Mouse (Mus musculus): ENCODE measurements around the gene Ifnab. TPM values are rescaled to one million over a fixed set of nuclear protein-coding genes. Genes with fewer than 3 reads are reported as not detected.

The Ifnab gene
- polyA plus RNA-seq, 1 experiment from 2014 or later: not detected

DNA sequence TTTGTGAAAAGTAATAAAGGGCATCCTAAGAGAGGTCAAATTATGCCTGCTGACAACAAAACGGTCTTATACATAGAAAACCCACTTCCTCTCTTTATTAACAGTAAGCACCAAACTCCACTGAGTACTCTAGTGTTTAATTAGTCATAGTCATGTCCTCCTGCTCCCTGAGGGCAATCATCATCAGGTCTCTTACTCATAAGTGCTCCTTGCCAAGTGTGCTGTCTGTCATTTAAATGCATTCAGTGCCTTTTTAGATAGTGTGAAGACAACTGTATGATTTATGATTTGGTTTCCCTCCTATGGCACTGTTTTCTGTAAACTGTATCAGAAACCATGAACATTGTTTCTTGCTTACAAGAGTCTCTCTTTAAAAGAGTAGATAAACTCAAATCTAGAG is 23.1 kb upstream of the Ifnab start:
- no peak overlapping the region for H3K9ac ChIP-seq (ENCODE audit: low read depth, low read length)
- no peaks in the 10 kb centered on the region for H3K27me3 ChIP-seq (replicated peaks; ENCODE audit: control insufficient read depth, insufficient read depth, low read length)
- H3K4me2 ChIP-seq (ENCODE audit: low read length): no peak overlapping the region
- H3K9me3 ChIP-seq (ENCODE audit: control insufficient read depth, low read length): no peaks in the 10 kb centered on the region
- no peak for ATAC-seq
- H3K27ac ChIP-seq (ENCODE audit: low read depth, low read length): no peak overlapping the region
- H3K36me3 ChIP-seq (ENCODE audit: control insufficient read depth, insufficient read depth, low read length): peaks cover 6% of the 10 kb centered on the region
- H3K4me3 ChIP-seq (ENCODE audit: low read length): no peak overlapping the region
- 85% methylated on average over 1 of the region's 1 CpGs for WGBS
- H3K4me1 ChIP-seq (ENCODE audit: control insufficient read depth, insufficient read depth, low read depth, low read length): peaks cover 11% of the 10 kb centered on the region

DNA sequence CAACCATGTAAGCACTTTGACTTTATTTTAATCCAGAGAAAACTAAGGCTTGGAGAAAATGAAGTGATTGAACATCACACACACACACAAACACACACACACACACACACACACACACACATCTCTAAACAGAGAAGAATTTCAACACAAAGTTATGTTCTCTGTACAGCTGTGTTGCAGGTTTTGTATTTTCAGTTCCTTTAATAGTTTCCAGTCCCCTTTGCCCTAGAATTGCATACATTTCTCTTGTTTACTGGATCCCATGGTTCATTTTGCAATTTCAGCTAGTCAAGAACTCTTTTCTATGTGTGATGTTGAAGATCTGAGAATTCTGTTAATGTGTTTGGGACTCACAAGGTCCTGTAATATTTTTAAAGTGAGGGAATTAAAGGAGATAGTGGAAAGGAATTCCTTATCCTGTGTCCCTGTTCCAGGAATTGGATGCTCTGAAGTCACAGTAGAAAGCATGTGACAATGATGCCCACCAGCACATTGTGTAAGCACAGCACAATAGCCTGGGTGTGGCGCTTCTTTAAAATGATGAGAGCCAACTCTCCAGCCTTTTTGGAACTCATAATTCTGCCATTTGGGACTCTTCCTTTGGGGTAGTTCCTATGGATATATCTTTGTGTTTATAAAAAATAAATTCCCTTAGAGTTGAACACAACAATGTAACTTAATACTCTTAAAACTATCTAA is 16.1 kb upstream of the Ifnab start:
- H3K9ac ChIP-seq (ENCODE audit: low read depth, low read length): no peak overlapping the region
- no peak overlapping the region for H3K4me3 ChIP-seq (ENCODE audit: low read length)
- H3K27me3 ChIP-seq (replicated peaks; ENCODE audit: control insufficient read depth, insufficient read depth, low read length): no peaks in the 10 kb centered on the region
- no peak overlapping the region for H3K27ac ChIP-seq (ENCODE audit: low read depth, low read length)
- peaks cover 3% of the 10 kb centered on the region; the same call in 1 of the 2 replicates for H3K36me3 ChIP-seq (ENCODE audit: control insufficient read depth, insufficient read depth, low read length)
- ATAC-seq: no peak
- H3K4me1 ChIP-seq (ENCODE audit: control insufficient read depth, insufficient read depth, low read depth, low read length): no peaks in the 10 kb centered on the region
- 96% methylated on average over 1 of the region's 1 CpGs for WGBS
- H3K4me2 ChIP-seq (ENCODE audit: low read length): no peak overlapping the region
- no peaks in the 10 kb centered on the region for H3K9me3 ChIP-seq (ENCODE audit: control insufficient read depth, low read length)

DNA sequence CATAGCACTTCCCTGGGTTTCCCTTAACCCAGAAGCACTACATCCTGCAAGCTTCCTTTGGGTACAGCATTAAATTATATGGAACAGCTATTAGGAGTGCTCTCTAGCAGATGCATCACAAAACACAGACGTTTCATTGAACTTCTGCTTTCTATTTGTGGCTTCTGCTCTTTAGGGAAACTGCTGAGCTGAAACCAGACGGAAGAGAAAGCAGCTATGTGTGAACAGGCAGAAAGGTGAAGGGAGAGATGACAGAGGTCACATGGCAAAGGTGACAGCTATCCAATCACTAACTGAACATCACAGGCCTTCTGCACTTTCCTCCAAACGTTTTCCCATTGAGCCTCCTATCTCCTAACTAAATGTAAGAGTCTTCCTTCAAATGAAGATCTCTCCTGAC is 14.8 kb upstream of the Ifnab start:
- H3K27me3 ChIP-seq (replicated peaks; ENCODE audit: control insufficient read depth, insufficient read depth, low read length): no peaks in the 10 kb centered on the region
- no peak for ATAC-seq
- H3K4me2 ChIP-seq (ENCODE audit: low read length): no peak overlapping the region
- no peak overlapping the region for H3K9ac ChIP-seq (ENCODE audit: low read depth, low read length)
- H3K9me3 ChIP-seq (ENCODE audit: control insufficient read depth, low read length): no peaks in the 10 kb centered on the region
- no peak overlapping the region for H3K4me3 ChIP-seq (ENCODE audit: low read length)
- H3K4me1 ChIP-seq (ENCODE audit: control insufficient read depth, insufficient read depth, low read depth, low read length): no peaks in the 10 kb centered on the region
- 51% methylated on average over 3 of the region's 3 CpGs for WGBS
- H3K36me3 ChIP-seq (ENCODE audit: control insufficient read depth, insufficient read depth, low read length): peaks cover 3% of the 10 kb centered on the region; the same call in 1 of the 2 replicates
- no peak overlapping the region for H3K27ac ChIP-seq (ENCODE audit: low read depth, low read length)

GRCm38 (mm10) chr4:88699301-88699700 is 8.1 kb upstream of the Ifnab start:
- Histone ChIP-seq H3K27me3 (replicated peaks; ENCODE audit: control insufficient read depth, insufficient read depth, low read length) (no peaks in the 10 kb centered on the region), H3K4me3 (ENCODE audit: low read length) (no peak overlapping the region), H3K9ac (ENCODE audit: low read depth, low read length) (no peak overlapping the region), H3K4me1 (ENCODE audit: control insufficient read depth, insufficient read depth, low read depth, low read length) (no peaks in the 10 kb centered on the region), H3K4me2 (ENCODE audit: low read length) (no peak overlapping the region), H3K36me3 (ENCODE audit: control insufficient read depth, insufficient read depth, low read length) (no peaks in the 10 kb centered on the region), H3K27ac (ENCODE audit: low read depth, low read length) (no peak overlapping the region), H3K9me3 (ENCODE audit: control insufficient read depth, low read length) (no peaks in the 10 kb centered on the region)
- ATAC-seq: no peak
- 76% methylated on average over 1 of the region's 1 CpGs for WGBS

GRCm38 (mm10) chr4:88698781-88699180 is 7.6 kb upstream of the Ifnab start:
- H3K9me3 ChIP-seq (ENCODE audit: control insufficient read depth, low read length): no peaks in the 10 kb centered on the region
- no peak overlapping the region for H3K4me3 ChIP-seq (ENCODE audit: low read length)
- H3K27ac ChIP-seq (ENCODE audit: low read depth, low read length): no peak overlapping the region
- H3K36me3 ChIP-seq (ENCODE audit: control insufficient read depth, insufficient read depth, low read length): no peaks in the 10 kb centered on the region
- no peak overlapping the region for H3K4me2 ChIP-seq (ENCODE audit: low read length)
- ATAC-seq: no peak
- no peak overlapping the region for H3K9ac ChIP-seq (ENCODE audit: low read depth, low read length)
- no peaks in the 10 kb centered on the region for H3K4me1 ChIP-seq (ENCODE audit: control insufficient read depth, insufficient read depth, low read depth, low read length)
- 87% methylated on average over 5 of the region's 5 CpGs for WGBS
- no peaks in the 10 kb centered on the region for H3K27me3 ChIP-seq (replicated peaks; ENCODE audit: control insufficient read depth, insufficient read depth, low read length)

- 90% methylated on average over 4 of the region's 4 CpGs for WGBS
- Histone ChIP-seq H3K9ac (ENCODE audit: low read depth, low read length) (no peak overlapping the region), H3K4me3 (ENCODE audit: low read length) (no peak overlapping the region), H3K4me1 (ENCODE audit: control insufficient read depth, insufficient read depth, low read depth, low read length) (no peaks in the 10 kb centered on the region), H3K36me3 (ENCODE audit: control insufficient read depth, insufficient read depth, low read length) (no peaks in the 10 kb centered on the region), H3K9me3 (ENCODE audit: control insufficient read depth, low read length) (no peaks in the 10 kb centered on the region), H3K4me2 (ENCODE audit: low read length) (no peak overlapping the region), H3K27me3 (replicated peaks; ENCODE audit: control insufficient read depth, insufficient read depth, low read length) (no peaks in the 10 kb centered on the region), H3K27ac (ENCODE audit: low read depth, low read length) (no peak overlapping the region)
- no peak for ATAC-seq
Measured at GRCm38 (mm10) chr4:88697753-88698152, 6.6 kb upstream of the Ifnab start.

- ATAC-seq: no peak
- Histone ChIP-seq H3K27me3 (replicated peaks; ENCODE audit: control insufficient read depth, insufficient read depth, low read length) (no peaks in the 10 kb centered on the region), H3K4me3 (ENCODE audit: low read length) (no peak overlapping the region), H3K27ac (ENCODE audit: low read depth, low read length) (no peak overlapping the region), H3K4me1 (ENCODE audit: control insufficient read depth, insufficient read depth, low read depth, low read length) (no peaks in the 10 kb centered on the region), H3K36me3 (ENCODE audit: control insufficient read depth, insufficient read depth, low read length) (no peaks in the 10 kb centered on the region), H3K4me2 (ENCODE audit: low read length) (no peak overlapping the region), H3K9ac (ENCODE audit: low read depth, low read length) (no peak overlapping the region), H3K9me3 (ENCODE audit: control insufficient read depth, low read length) (no peaks in the 10 kb centered on the region)
- WGBS: 55% methylated on average over 6 of the region's 6 CpGs
Measured at GRCm38 (mm10) chr4:88697108-88697507, 5.9 kb upstream of the Ifnab start.

DNA sequence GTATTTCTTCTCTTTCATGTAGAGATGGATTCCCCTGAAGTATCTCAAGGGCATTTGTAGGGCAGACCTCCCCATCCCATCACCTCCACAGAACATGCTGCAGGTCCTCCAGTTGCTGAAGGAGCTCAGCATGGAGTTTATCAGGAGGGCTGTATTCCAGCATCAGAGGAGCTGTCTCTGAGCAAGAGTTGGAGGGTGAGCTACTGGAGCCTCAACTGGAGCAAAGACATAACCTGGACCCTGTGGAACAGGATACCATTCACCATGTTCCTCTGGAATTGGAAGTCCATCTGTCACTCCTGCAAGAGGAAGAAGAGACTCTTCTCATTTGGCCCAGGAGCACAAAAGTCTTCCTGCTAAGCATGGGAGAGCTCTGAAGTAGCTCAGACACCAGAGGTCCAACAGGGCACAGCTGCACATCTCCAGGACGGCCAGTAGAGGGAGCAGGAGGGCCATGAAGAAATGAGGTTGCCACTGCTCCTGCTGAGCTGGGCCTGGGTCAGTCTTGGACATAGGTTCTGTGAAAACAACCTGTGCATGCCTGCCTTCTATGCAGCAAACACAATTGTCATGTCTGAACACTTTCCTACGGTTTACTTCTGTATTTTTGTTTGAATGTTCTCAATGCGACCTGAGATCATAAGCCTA is 5.2 kb upstream of the Ifnab start:
- no peak overlapping the region for H3K4me2 ChIP-seq (ENCODE audit: low read length)
- H3K36me3 ChIP-seq (ENCODE audit: control insufficient read depth, insufficient read depth, low read length): no peaks in the 10 kb centered on the region
- 28% methylated on average over 3 of the region's 3 CpGs for WGBS
- no peaks in the 10 kb centered on the region for H3K9me3 ChIP-seq (ENCODE audit: control insufficient read depth, low read length)
- no peak overlapping the region for H3K4me3 ChIP-seq (ENCODE audit: low read length)
- H3K27me3 ChIP-seq (replicated peaks; ENCODE audit: control insufficient read depth, insufficient read depth, low read length): no peaks in the 10 kb centered on the region
- ATAC-seq: peak; percentile 89
- no peaks in the 10 kb centered on the region for H3K4me1 ChIP-seq (ENCODE audit: control insufficient read depth, insufficient read depth, low read depth, low read length)
- no peak overlapping the region for H3K27ac ChIP-seq (ENCODE audit: low read depth, low read length)
- H3K9ac ChIP-seq (ENCODE audit: low read depth, low read length): no peak overlapping the region

GRCm38 (mm10) chr4:88693392-88693791 is 2.2 kb upstream of the Ifnab start:
- Histone ChIP-seq H3K4me3 (ENCODE audit: low read length) (no peak overlapping the region), H3K27me3 (replicated peaks; ENCODE audit: control insufficient read depth, insufficient read depth, low read length) (no peaks in the 10 kb centered on the region), H3K9me3 (ENCODE audit: control insufficient read depth, low read length) (no peaks in the 10 kb centered on the region), H3K4me2 (ENCODE audit: low read length) (no peak overlapping the region), H3K27ac (ENCODE audit: low read depth, low read length) (no peak overlapping the region), H3K36me3 (ENCODE audit: control insufficient read depth, insufficient read depth, low read length) (no peaks in the 10 kb centered on the region), H3K4me1 (ENCODE audit: control insufficient read depth, insufficient read depth, low read depth, low read length) (no peaks in the 10 kb centered on the region), H3K9ac (ENCODE audit: low read depth, low read length) (no peak overlapping the region)
- 83% methylated on average over 2 of the region's 2 CpGs for WGBS
- ATAC-seq: no peak

Measured in hindbrain, embryonic 16.5 days (tissue).